Mouse (Mus musculus) liver, adult 2 months (tissue): ENCODE results near the gene Bcl6b. TPM values are rescaled to one million over a fixed set of nuclear protein-coding genes. Genes with fewer than 3 reads are reported as not detected.
A peak's percentile ranks its signal among the peaks of the same experiment; 100 is the strongest.

ENCODE experiments used
- DNase-seq: peaks from one replicate; pipeline ENCODE4 v3.0.0-alpha.2; 2011; ENCODE audit warnings: low read depth, low spot score; ENCODE audit errors: extremely low read depth
- H3K27ac ChIP-seq: fragments of 200-500 bp; replicated peaks from 2 replicates; pipeline ENCODE4 v1.5.1; 2012; ENCODE audit warnings: low read depth, mild to moderate bottlenecking, control low read depth, inconsistent platforms, low read length; ENCODE audit not compliant: insufficient read depth
- H3K27me3 ChIP-seq: fragments of 200-500 bp; 2 replicates; pipeline ENCODE4 v1.6.1; 2012; ENCODE audit warnings: mild to moderate bottlenecking, moderate library complexity, low read length, inconsistent platforms; ENCODE audit not compliant: control insufficient read depth, insufficient read depth
- H3K36me3 ChIP-seq: fragments of 200-500 bp; 2 replicates; pipeline ENCODE4 v1.6.1; 2012; ENCODE audit warnings: low read length, inconsistent platforms; ENCODE audit not compliant: control insufficient read depth, insufficient read depth
- H3K4me1 ChIP-seq: fragments of 200-500 bp; 2 replicates; pipeline ENCODE4 v1.6.1; 2011; ENCODE audit warnings: low read length; ENCODE audit not compliant: control insufficient read depth, insufficient read depth
- H3K4me3 ChIP-seq: fragments of 200-500 bp; 2 replicates; pipeline ENCODE4 v1.5.1; 2011; ENCODE audit warnings: low read depth, mild to moderate bottlenecking, control low read depth, low read length, moderate library complexity; ENCODE audit not compliant: insufficient read depth
- H3K79me2 ChIP-seq: fragments of 200-500 bp; 2 replicates; pipeline ENCODE4 v1.6.1; 2012; ENCODE audit warnings: inconsistent platforms, mild to moderate bottlenecking, low read length, moderate library complexity; ENCODE audit not compliant: control insufficient read depth, insufficient read depth
- H3K9ac ChIP-seq: fragments of 200-500 bp; 2 replicates; pipeline ENCODE4 v1.6.1; 2012; ENCODE audit warnings: low read depth, mild to moderate bottlenecking, control low read depth, inconsistent platforms, low read length
- CTCF ChIP-seq: fragments of 200-500 bp; IDR thresholded peaks from 2 replicates; pipeline ENCODE4 v1.5.1; 2011; ENCODE audit warnings: low read depth, low read length, control low read depth
- POLR2A ChIP-seq: fragments of 200-500 bp; IDR thresholded peaks from 2 replicates; pipeline ENCODE4 v1.6.1; 2011; ENCODE audit warnings: low read length, control low read depth; ENCODE audit not compliant: insufficient read depth; ENCODE audit errors: extremely low read depth
- WGBS: fragments of 180-500 bp; shearing (Covaris S2); methylation state at CpG from one replicate; pipeline ENCODE4 v1.1.7; 2018; 5-methylcytosine and 5-hydroxymethylcytosine counted together
- polyA plus RNA-seq: library from polyadenylated mRNA; depleted of rRNA; stranded (reverse); fragments of >200 nt; gene quantifications from 2 replicates; pipeline ENCODE4 v1.2.3, GENCODE M21; 2012
- total RNA-seq: library from RNA; depleted of rRNA; stranded (reverse); fragments of >200 nt; gene quantifications from 2 replicates; pipeline ENCODE4 v1.2.3, GENCODE M21; 2014

Gene Bcl6b
- total and polyA plus RNA-seq, 2 experiments = 0.74 to 1.3 TPM

DNA sequence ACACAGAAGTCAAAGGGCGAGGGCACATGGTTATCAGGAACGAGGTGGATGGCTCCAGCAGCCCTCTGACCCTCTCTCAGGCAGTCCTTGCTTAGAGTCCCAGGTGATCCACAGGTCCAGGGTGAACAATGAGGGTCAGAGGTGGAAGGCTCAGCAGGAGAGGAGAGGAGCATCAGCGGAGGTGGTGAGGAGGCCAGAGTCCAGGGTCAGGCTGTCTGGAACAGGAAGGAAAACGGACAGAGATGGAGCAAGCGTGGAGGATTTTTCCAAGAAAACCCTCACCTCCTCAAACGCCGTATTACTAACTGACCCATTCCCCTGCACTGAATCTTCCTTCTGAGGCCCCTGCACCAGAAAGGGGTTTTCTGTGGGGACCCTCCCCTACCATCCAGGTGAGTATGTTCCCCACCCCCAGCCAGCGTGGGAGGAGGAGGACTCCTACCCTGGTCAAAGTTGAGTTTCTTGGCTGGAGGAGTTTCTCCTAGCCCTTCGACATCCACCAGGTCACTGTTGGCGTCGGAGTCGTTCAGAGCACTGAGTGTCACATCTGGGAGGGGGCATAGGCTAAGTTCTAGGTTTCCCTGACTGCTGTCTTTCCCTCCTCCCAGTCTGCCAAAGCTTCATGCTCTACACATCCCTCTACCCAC, 5.8 kb upstream of the Bcl6b start:
- Histone ChIP-seq H3K27ac (no peak overlapping the region), H3K36me3 (no peaks in the 10 kb centered on the region), H3K4me1 (peaks cover 7% of the 10 kb centered on the region), H3K4me3 (no peak overlapping the region), H3K9ac (no peak overlapping the region), H3K79me2 (peaks cover under 1% of the 10 kb centered on the region; the same call in 1 of the 2 replicates), H3K27me3 (no peaks in the 10 kb centered on the region)
- TF ChIP-seq CTCF = no peak
- TF ChIP-seq POLR2A = no peak
- 76% methylated on average over 12 of the region's 12 CpGs for WGBS
- DNase-seq = no peak

DNA sequence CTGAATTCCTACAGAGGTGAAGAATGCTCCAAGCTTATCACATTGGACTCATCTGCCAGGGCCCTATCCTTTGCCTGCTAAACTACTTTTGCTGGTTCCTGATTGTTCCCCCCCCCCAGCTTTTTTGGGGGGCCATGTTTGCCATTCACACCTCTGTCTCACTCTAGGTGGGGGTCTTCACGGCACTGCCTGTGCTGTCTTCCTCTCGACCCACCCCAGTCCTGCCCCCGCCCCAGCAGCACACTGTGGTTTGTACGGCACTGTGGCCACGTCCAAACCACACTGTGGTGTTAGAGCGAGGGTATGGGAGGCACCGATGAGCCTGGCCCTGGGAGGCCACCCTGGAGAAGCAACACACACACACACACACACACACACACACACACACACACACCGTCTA, 4.9 kb upstream of the Bcl6b start:
- TF ChIP-seq CTCF (no peak), POLR2A (no peak)
- Histone ChIP-seq H3K36me3 (no peaks in the 10 kb centered on the region), H3K4me3 (no peak overlapping the region), H3K9ac (no peak overlapping the region), H3K27ac (no peak overlapping the region), H3K4me1 (peaks cover 7% of the 10 kb centered on the region), H3K27me3 (no peaks in the 10 kb centered on the region), H3K79me2 (no peaks in the 10 kb centered on the region; the same call in 1 of the 2 replicates)
- no peak for DNase-seq
- WGBS = 88% methylated on average over 8 of the region's 8 CpGs

DNA sequence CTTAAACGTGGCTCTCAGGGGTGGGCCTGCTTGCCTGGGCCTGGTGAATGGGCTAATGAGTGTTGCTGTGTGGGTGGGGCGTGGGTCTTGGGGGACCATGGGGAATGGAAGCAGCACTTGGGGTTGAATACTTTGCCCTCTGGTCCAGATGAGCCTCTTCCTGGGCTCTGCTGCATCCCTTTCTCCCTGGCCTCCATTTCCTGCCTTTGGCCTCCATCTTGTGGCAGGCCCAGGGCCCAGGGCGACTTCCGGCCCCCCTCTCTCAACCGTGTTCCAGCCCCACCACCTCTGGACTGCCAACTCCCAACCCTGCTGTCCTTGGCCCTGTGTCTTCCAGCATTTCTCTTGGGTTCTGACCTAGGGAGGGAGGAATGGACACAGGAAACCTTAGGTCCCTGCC, 4.4 kb upstream of the Bcl6b start:
- no peak overlapping the region for H3K4me3 ChIP-seq
- H3K27me3 ChIP-seq = no peaks in the 10 kb centered on the region
- H3K27ac ChIP-seq = no peak overlapping the region
- H3K36me3 ChIP-seq = no peaks in the 10 kb centered on the region
- no peak overlapping the region for H3K9ac ChIP-seq
- no peaks in the 10 kb centered on the region; the same call in 1 of the 2 replicates for H3K79me2 ChIP-seq
- H3K4me1 ChIP-seq = peaks cover 7% of the 10 kb centered on the region
- TF ChIP-seq CTCF = no peak
- no peak for DNase-seq
- WGBS = 64% methylated on average over 5 of the region's 5 CpGs

DNA sequence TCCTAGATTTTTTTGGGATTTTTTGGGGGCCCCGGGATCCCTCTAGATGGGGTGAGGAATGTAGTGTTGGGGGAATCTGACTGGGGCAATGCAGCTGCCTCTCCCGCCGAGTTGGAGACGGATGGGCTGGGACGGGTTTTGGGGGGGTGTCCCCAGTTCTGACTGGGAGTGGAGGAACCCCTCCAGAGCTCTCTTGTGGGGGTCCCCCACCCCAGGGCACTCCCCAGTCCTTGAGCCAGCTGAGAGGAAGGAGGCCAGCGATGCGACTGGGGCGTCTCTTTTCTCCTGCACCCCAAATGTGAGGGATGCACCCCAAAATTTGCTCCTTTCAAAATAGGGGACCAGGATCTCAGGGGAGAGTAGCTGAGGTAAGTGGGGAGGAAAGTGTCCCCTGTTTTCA, 3.4 kb upstream of the Bcl6b start:
- 39% methylated on average over 8 of the region's 8 CpGs for WGBS

DNA sequence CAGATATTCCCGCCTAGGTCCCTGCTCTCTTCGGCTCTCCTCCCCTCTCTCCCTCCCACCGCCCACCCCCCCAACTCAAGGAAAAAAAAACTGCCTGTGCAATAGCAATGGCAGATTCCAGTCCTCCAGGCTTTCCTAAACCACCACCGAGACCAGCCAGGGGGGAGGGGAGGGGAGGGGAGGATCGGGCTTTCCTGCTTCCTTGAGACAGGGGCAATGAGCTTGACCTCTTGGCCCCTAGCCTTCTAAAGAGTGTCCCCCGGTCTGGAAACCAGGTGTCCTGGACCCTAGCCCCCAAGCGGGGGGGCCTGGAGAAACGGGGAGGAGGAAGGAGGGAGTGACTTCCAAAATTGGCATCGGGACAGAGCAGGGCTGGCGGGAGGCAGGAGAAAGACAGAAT, 2.9 kb upstream of the Bcl6b start:
- H3K4me3 ChIP-seq = peak overlapping the region; percentile 67
- H3K79me2 ChIP-seq = no peaks in the 10 kb centered on the region
- H3K9ac ChIP-seq = peak overlapping the region; percentile 69
- peaks cover 4% of the 10 kb centered on the region for H3K4me1 ChIP-seq
- no peaks in the 10 kb centered on the region for H3K36me3 ChIP-seq
- WGBS = 14% methylated on average over 10 of the region's 10 CpGs
- no peak for TF ChIP-seq CTCF
- no peak for TF ChIP-seq POLR2A
- H3K27ac ChIP-seq = peak overlapping the region; percentile 50
- no peak for DNase-seq
- no peaks in the 10 kb centered on the region for H3K27me3 ChIP-seq

More for the DNA sequence above, 3.4 kb upstream of the Bcl6b start:
- Histone ChIP-seq H3K27me3 (no peaks in the 10 kb centered on the region), H3K4me1 (peaks cover 4% of the 10 kb centered on the region; the same call in 1 of the 2 replicates), H3K79me2 (no peaks in the 10 kb centered on the region), H3K9ac (peak overlapping the region; percentile 69; the same call in 1 of the 2 replicates), H3K27ac (no peak overlapping the region; the same call in 1 of the 2 replicates), H3K4me3 (peak overlapping the region; percentile 21), H3K36me3 (no peaks in the 10 kb centered on the region)
- no peak for DNase-seq
- no peak for TF ChIP-seq CTCF
- TF ChIP-seq POLR2A = no peak

DNA sequence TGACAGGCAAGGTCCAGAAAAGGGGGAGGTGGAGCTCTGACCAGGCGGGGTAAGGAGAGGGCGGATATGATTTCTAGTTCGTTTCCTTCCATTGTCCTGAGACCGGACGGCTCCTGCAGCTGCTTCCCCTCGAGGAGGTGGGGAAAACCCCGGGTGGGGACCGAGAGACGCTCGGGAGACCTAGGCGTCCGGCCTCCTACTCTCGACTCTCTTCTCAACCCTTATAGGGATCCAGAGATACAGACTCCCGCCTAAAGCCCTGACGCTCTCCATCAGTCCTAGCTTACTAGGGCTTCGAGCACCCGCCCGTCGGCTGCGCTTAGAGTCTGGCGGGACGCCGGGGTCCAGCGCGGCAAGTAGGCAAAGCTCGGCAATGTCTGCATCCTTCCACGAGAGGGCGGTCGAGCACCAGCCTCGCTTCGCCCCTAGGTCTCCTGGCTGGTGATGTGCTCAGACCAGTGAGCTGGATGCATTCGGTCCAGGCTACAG, 685 bp upstream of the Bcl6b start:
- H3K36me3 ChIP-seq = no peaks in the 10 kb centered on the region
- 3% methylated on average over 32 of the region's 32 CpGs for WGBS
- H3K79me2 ChIP-seq = no peaks in the 10 kb centered on the region
- H3K9ac ChIP-seq = no peak overlapping the region
- DNase-seq = peak; percentile 33
- peak overlapping the region; percentile 30; the same call in 1 of the 2 replicates for H3K4me3 ChIP-seq
- H3K27me3 ChIP-seq = no peaks in the 10 kb centered on the region
- peak overlapping the region; percentile 18; the same call in 1 of the 2 replicates for H3K27ac ChIP-seq
- H3K4me1 ChIP-seq = no peaks in the 10 kb centered on the region; the same call in 1 of the 2 replicates
- TF ChIP-seq CTCF (peak; percentile 99), POLR2A (no peak)
